Mouse (Mus musculus) forebrain, embryonic 14.5 days (tissue): ENCODE data around the gene Acrbp. TPM values are rescaled to one million over a fixed set of nuclear protein-coding genes. Genes with fewer than 3 reads are reported as not detected.

ENCODE experiments used
- ATAC-seq: fragments of 200-750 bp; cut with Nextera tagmentation; 2 replicates; pipeline ENCODE4 v1.8.0; 2017; ENCODE audit warnings: mild to moderate bottlenecking, moderate library complexity
- DNase-seq: peaks from one replicate; pipeline ENCODE4 v3.0.0-alpha.2; 2015; ENCODE audit warnings: low spot score
- H3K27ac ChIP-seq: fragments of 300-500 bp; sonication (generic); 2 replicates; pipeline ENCODE4 v1.5.1; 2014; ENCODE audit warnings: low read depth, mild to moderate bottlenecking, control low read depth, low read length, moderate library complexity
- H3K27me3 ChIP-seq: fragments of 300-500 bp; sonication (generic); replicated peaks from 2 replicates; pipeline ENCODE4 v1.6.1; 2014; ENCODE audit warnings: low read length, control low read depth, mixed read lengths; ENCODE audit not compliant: control insufficient read depth, insufficient read depth
- H3K36me3 ChIP-seq: fragments of 300-500 bp; sonication (generic); 2 replicates; pipeline ENCODE4 v1.6.1; 2014; ENCODE audit warnings: low read length, control low read depth; ENCODE audit not compliant: control insufficient read depth, insufficient read depth
- H3K4me1 ChIP-seq: fragments of 300-500 bp; sonication (generic); 2 replicates; pipeline ENCODE4 v1.6.1; 2014; ENCODE audit warnings: antibody characterized with exemption, low read length, control low read depth; ENCODE audit not compliant: control insufficient read depth, insufficient read depth
- H3K4me2 ChIP-seq: fragments of 300-500 bp; sonication (generic); 2 replicates; pipeline ENCODE4 v1.6.1; 2014; ENCODE audit warnings: mild to moderate bottlenecking, control low read depth, low read length
- H3K4me3 ChIP-seq: fragments of 300-500 bp; sonication (generic); 2 replicates; pipeline ENCODE4 v1.5.1; 2014; ENCODE audit warnings: low read depth, low read length, control low read depth
- H3K9ac ChIP-seq: fragments of 300-500 bp; sonication (generic); 2 replicates; pipeline ENCODE4 v1.6.1; 2014; ENCODE audit warnings: mild to moderate bottlenecking, low read length, control low read depth, moderate library complexity
- H3K9me3 ChIP-seq: fragments of 300-500 bp; sonication (generic); replicated peaks from 2 replicates; pipeline ENCODE4 v1.6.1; 2016; ENCODE audit warnings: low read length, control low read depth, mixed read lengths; ENCODE audit not compliant: control insufficient read depth
- WGBS: fragments of 180-500 bp; shearing (Covaris S2); extraction: QIAGEN DNeasy Blood & Tissue Kit; methylation state at CpG from one replicate; pipeline ENCODE4 v1.1.7; 2014; 5-methylcytosine and 5-hydroxymethylcytosine counted together
- polyA plus RNA-seq: library from polyadenylated mRNA; unstranded; fragments of >200 nt; fragmentation: Nextera tagmentation; extraction: Ambion mirVana; gene quantifications from 2 replicates; pipeline ENCODE4 v1.2.1, GENCODE M21; 2014

The Acrbp gene
- polyA plus RNA-seq, 1 experiment from 2014 or later, result 10.2 TPM

GRCm38 (mm10) chr6:125081797-125082560, 32.5 kb downstream of the Acrbp start:
- DNase-seq (peak; percentile 98), ATAC-seq (peak; percentile 94)
- H3K9me3 ChIP-seq, result no peaks in the 10 kb centered on the region
- H3K36me3 ChIP-seq, result no peaks in the 10 kb centered on the region
- H3K27ac ChIP-seq, result peak overlapping the region; percentile 87
- 22% methylated on average over 45 of the region's 45 CpGs for WGBS
- H3K4me1 ChIP-seq, result no peaks in the 10 kb centered on the region; the same call in 1 of the 2 replicates
- peak overlapping the region; percentile 34 for H3K4me3 ChIP-seq
- H3K9ac ChIP-seq, result peak overlapping the region; percentile 70
- H3K4me2 ChIP-seq, result peak overlapping the region; percentile 77
- no peaks in the 10 kb centered on the region for H3K27me3 ChIP-seq

- no peaks in the 10 kb centered on the region; the same call in 1 of the 2 replicates for H3K4me1 ChIP-seq
- no peak overlapping the region for H3K4me2 ChIP-seq
- 90% methylated on average over 7 of the region's 7 CpGs for WGBS
- H3K9ac ChIP-seq, result no peak overlapping the region
- no peak for DNase-seq
- H3K36me3 ChIP-seq, result no peaks in the 10 kb centered on the region
- ATAC-seq, result no peak
- H3K9me3 ChIP-seq, result no peaks in the 10 kb centered on the region
- no peak overlapping the region for H3K4me3 ChIP-seq
- no peak overlapping the region for H3K27ac ChIP-seq
- H3K27me3 ChIP-seq, result no peaks in the 10 kb centered on the region
Observed at GRCm38 (mm10) chr6:125082801-125083386, 33.4 kb downstream of the Acrbp start.

GRCm38 (mm10) chr6:125084424-125084823, 34.9 kb downstream of the Acrbp start:
- Histone ChIP-seq H3K4me2 (no peak overlapping the region), H3K27ac (no peak overlapping the region), H3K4me3 (no peak overlapping the region), H3K27me3 (no peaks in the 10 kb centered on the region), H3K36me3 (no peaks in the 10 kb centered on the region), H3K9ac (no peak overlapping the region; the same call in 1 of the 2 replicates), H3K9me3 (no peaks in the 10 kb centered on the region), H3K4me1 (peaks cover 2% of the 10 kb centered on the region)
- 5% methylated on average over 4 of the region's 4 CpGs for WGBS
- ATAC-seq, result peak; percentile 22
- peak; percentile 88 for DNase-seq

- WGBS, result 82% methylated on average over 3 of the region's 3 CpGs
Observed at GRCm38 (mm10) chr6:125087937-125088336, 38.4 kb downstream of the Acrbp start.

GRCm38 (mm10) chr6:125088561-125089321, 39.3 kb downstream of the Acrbp start:
- 3% methylated on average over 19 of the region's 20 CpGs for WGBS
- Histone ChIP-seq H3K4me3 (no peak overlapping the region), H3K9ac (peak overlapping the region; percentile 33; the same call in 1 of the 2 replicates), H3K27me3 (no peaks in the 10 kb centered on the region), H3K9me3 (no peaks in the 10 kb centered on the region), H3K36me3 (no peaks in the 10 kb centered on the region), H3K27ac (peak overlapping the region; percentile 95), H3K4me2 (peak overlapping the region; percentile 16; the same call in 1 of the 2 replicates), H3K4me1 (peaks cover 13% of the 10 kb centered on the region)
- DNase-seq, result peak; percentile 91
- ATAC-seq, result peak; percentile 76

More at GRCm38 (mm10) chr6:125087937-125088336, 38.4 kb downstream of the Acrbp start:
- Histone ChIP-seq H3K27ac (peak overlapping the region; percentile 95), H3K36me3 (no peaks in the 10 kb centered on the region), H3K4me2 (no peak overlapping the region), H3K4me1 (peaks cover 13% of the 10 kb centered on the region), H3K9ac (no peak overlapping the region), H3K4me3 (no peak overlapping the region), H3K9me3 (no peaks in the 10 kb centered on the region), H3K27me3 (no peaks in the 10 kb centered on the region)
- ATAC-seq (no peak), DNase-seq (no peak)

GRCm38 (mm10) chr6:125089521-125090321, 40.2 kb downstream of the Acrbp start:
- Histone ChIP-seq H3K9me3 (no peaks in the 10 kb centered on the region), H3K4me3 (peak overlapping the region; percentile 6; the same call in 1 of the 2 replicates), H3K27me3 (no peaks in the 10 kb centered on the region), H3K4me1 (peaks cover 13% of the 10 kb centered on the region), H3K36me3 (no peaks in the 10 kb centered on the region), H3K27ac (peak overlapping the region; percentile 95), H3K9ac (peak overlapping the region; percentile 59), H3K4me2 (peak overlapping the region; percentile 43)
- DNase-seq (peak; percentile 86), ATAC-seq (peak; percentile 67)
- 2% methylated on average over 15 of the region's 15 CpGs for WGBS

- Histone ChIP-seq H3K9me3 (no peaks in the 10 kb centered on the region), H3K9ac (peak overlapping the region; percentile 59; the same call in 1 of the 2 replicates), H3K4me3 (no peak overlapping the region), H3K27me3 (no peaks in the 10 kb centered on the region), H3K36me3 (no peaks in the 10 kb centered on the region), H3K27ac (peak overlapping the region; percentile 95), H3K4me2 (peak overlapping the region; percentile 43), H3K4me1 (peaks cover 13% of the 10 kb centered on the region)
- WGBS, result 49% methylated on average over 10 of the region's 10 CpGs
- DNase-seq (no peak), ATAC-seq (no peak; the same call in 1 of the 2 replicates)
Observed at GRCm38 (mm10) chr6:125090341-125091085, 41.0 kb downstream of the Acrbp start.

GRCm38 (mm10) chr6:125092372-125092771, 42.9 kb downstream of the Acrbp start:
- no peak for ATAC-seq
- Histone ChIP-seq H3K4me3 (no peak overlapping the region), H3K4me2 (no peak overlapping the region), H3K27me3 (no peaks in the 10 kb centered on the region), H3K9me3 (no peaks in the 10 kb centered on the region), H3K9ac (no peak overlapping the region), H3K27ac (no peak overlapping the region), H3K4me1 (peaks cover 13% of the 10 kb centered on the region), H3K36me3 (no peaks in the 10 kb centered on the region)
- WGBS, result 93% methylated on average over 5 of the region's 5 CpGs
- DNase-seq, result no peak
